ENCODE assay signal across 8 mouse cellular contexts in genomic region chr19:28677045-28677727, GRCm38 (mm10). TPM values are rescaled to one million over a fixed set of nuclear protein-coding genes. Genes with fewer than 3 reads are reported as not detected.
DNase-seq lines count a peak whose midpoint lies in the region; ATAC-seq and TF ChIP-seq lines count a peak whose summit lies in the region.

No protein-coding gene starts in this region.

- peak overlapping the region; percentile 96 for H3K4me2 ChIP-seq in heart, embryonic 12.5 days
- H3K4me2 ChIP-seq in midbrain, postnatal 0 days (ENCODE audit: low read depth, low read length, poor library complexity, severe bottlenecking) = peak overlapping the region; percentile 98

- 0 out of 2 replicates have a peak overlapping the region, but pooled peaks have one; percentile 75 for H3K4me3 ChIP-seq in heart, embryonic 12.5 days
- peak overlapping the region; percentile 57 for H3K4me3 ChIP-seq in midbrain, postnatal 0 days (ENCODE audit: low read depth, low read length)

- 0 out of 2 replicates have a peak overlapping the region, but pooled peaks have one; percentile 77 for H3K9ac ChIP-seq in heart, embryonic 12.5 days
- H3K9ac ChIP-seq in midbrain, postnatal 0 days (replicated peaks; ENCODE audit: low read length, poor library complexity, severe bottlenecking) = no peak overlapping the region

- H3K27ac ChIP-seq in heart, embryonic 12.5 days (ENCODE audit: poor library complexity, severe bottlenecking) = no peak overlapping the region
- no peak overlapping the region for H3K27ac ChIP-seq in midbrain, postnatal 0 days (ENCODE audit: low read depth, low read length)

- H3K9me3 ChIP-seq in heart, embryonic 12.5 days (replicated peaks) = no peaks in the 10 kb centered on the region
- no peaks in the 10 kb centered on the region for H3K9me3 ChIP-seq in midbrain, postnatal 0 days (ENCODE audit: low read length)

- H3K27me3 ChIP-seq in heart, embryonic 12.5 days (replicated peaks) = peaks cover 12% of the 10 kb centered on the region; the same call in 1 of the 2 replicates
- H3K27me3 ChIP-seq in midbrain, postnatal 0 days (ENCODE audit: insufficient read depth, low read length) = peaks cover 10% of the 10 kb centered on the region

- ATAC-seq in heart, embryonic 12.5 days (ENCODE audit: insufficient number of reproducible peaks, low FRiP score) = no peak
- ATAC-seq in midbrain, postnatal 0 days (ENCODE audit: low FRiP score) = no peak

- TF ChIP-seq CTCF in midbrain, postnatal 0 days (IDR thresholded peaks at IDR 0.05) = no peak

- DNase-seq in embryo, embryonic 10.5 days (ENCODE audit: low spot score) = peak; percentile 41
- DNase-seq in embryo, embryonic 11 days = no peak
- DNase-seq in adipocyte (ENCODE audit: low spot score) = peak; percentile 69
- peak; percentile 51 to 55 for DNase-seq in kidney, postnatal 36 days
- no peak for DNase-seq in midbrain, postnatal 0 days (ENCODE audit: low spot score)
- no peak for DNase-seq in layer of hippocampus, postnatal 10 days (ENCODE audit: low spot score in 2 of 2)
- no peak for DNase-seq in cerebellum, adult 9-11 months

- no peaks in the 10 kb centered on the region for H3K36me3 ChIP-seq in heart, embryonic 12.5 days
- H3K36me3 ChIP-seq in midbrain, postnatal 0 days (ENCODE audit: insufficient read depth, low read length) = no peaks in the 10 kb centered on the region

- 37% methylated on average over 8 of the region's 8 CpGs for WGBS in heart, embryonic 12.5 days
- 24% methylated on average over 8 of the region's 8 CpGs for WGBS in midbrain, postnatal 0 days

- H3K4me1 ChIP-seq in heart, embryonic 12.5 days (replicated peaks) = peaks cover 7% of the 10 kb centered on the region; the same call in 1 of the 2 replicates
- H3K4me1 ChIP-seq in midbrain, postnatal 0 days (ENCODE audit: insufficient read depth, low read length) = no peaks in the 10 kb centered on the region

RNA-seq across cellular contexts. Expression of gene Glis3, which starts 2.7 kb away (rescaled TPM):
- polyA plus RNA-seq in heart, embryonic 12.5 days (2016; fragmentation: Nextera tagmentation; extraction: Ambion mirVana) = 0.72 and 1.7 TPM in 2 replicates
- 16.5 and 27.1 TPM in 2 replicates for total RNA-seq in midbrain, postnatal 0 days (2014; rRNA removed)
- polyA plus RNA-seq in midbrain, postnatal 0 days (2015; fragmentation: Nextera tagmentation; extraction: Ambion mirVana) = 0.75 and 1.2 TPM in 2 replicates
- 1 to 10 TPM; 5.9 to 6.4 TPM for total RNA-seq in layer of hippocampus, postnatal 10 days (2021)

Comparison
In these comparisons a context has a peak if more than half of its experiments do, and no peak if none do; other contexts are left out.
1. DNase-seq: peak in embryo, embryonic 10.5 days (single experiment), adipocyte (single experiment) and kidney, postnatal 36 days (2 of 2); none in embryo, embryonic 11 days (single experiment), midbrain, postnatal 0 days (single experiment), layer of hippocampus, postnatal 10 days (0 of 2) and cerebellum, adult 9-11 months (single experiment).